Mouse (Mus musculus) testis, adult 2 months (tissue): ENCODE data around the gene Pgf. TPM values are rescaled to one million over a fixed set of nuclear protein-coding genes. Genes with fewer than 3 reads are reported as not detected.
A peak's percentile ranks its signal among the peaks of the same experiment; 100 is the strongest.

ENCODE experiments used
- H3K27ac ChIP-seq: fragments of 200-500 bp; 2 replicates; pipeline ENCODE4 v1.5.1; 2012; ENCODE audit warnings: low read depth, low read length; ENCODE audit not compliant: control insufficient read depth, insufficient read depth
- H3K27me3 ChIP-seq: fragments of 200-500 bp; 2 replicates; pipeline ENCODE4 v1.6.1; 2012; ENCODE audit warnings: mild to moderate bottlenecking, low read length, moderate library complexity; ENCODE audit not compliant: control insufficient read depth, insufficient read depth
- H3K36me3 ChIP-seq: fragments of 200-500 bp; 2 replicates; pipeline ENCODE4 v1.6.1; 2012; ENCODE audit warnings: mild to moderate bottlenecking, low read length; ENCODE audit not compliant: control insufficient read depth, insufficient read depth
- H3K4me1 ChIP-seq: fragments of 200-500 bp; 2 replicates; pipeline ENCODE4 v1.6.1; 2012; ENCODE audit warnings: low read length; ENCODE audit not compliant: control insufficient read depth, insufficient read depth
- H3K4me3 ChIP-seq: fragments of 200-500 bp; 2 replicates; pipeline ENCODE4 v1.5.1; 2012; ENCODE audit warnings: low read depth, mild to moderate bottlenecking, low read length, moderate library complexity, mixed read lengths; ENCODE audit not compliant: control insufficient read depth
- CTCF ChIP-seq: fragments of 200-500 bp; IDR thresholded peaks from 2 replicates; pipeline ENCODE4 v1.5.1; 2012; ENCODE audit warnings: low read depth, mild to moderate bottlenecking, inconsistent platforms, low read length, moderate library complexity; ENCODE audit not compliant: control insufficient read depth, insufficient read depth, insufficient replicate concordance
- POLR2A ChIP-seq: fragments of 200-500 bp; IDR thresholded peaks from 2 replicates; pipeline ENCODE4 v1.6.1; 2012; ENCODE audit warnings: low read depth, mild to moderate bottlenecking, inconsistent platforms, low read length, moderate library complexity; ENCODE audit not compliant: control insufficient read depth
- polyA plus RNA-seq: library from polyadenylated mRNA; depleted of rRNA; stranded (reverse); fragments of >200 nt; gene quantifications from 2 replicates; pipeline ENCODE4 v1.2.3, GENCODE M21; 2012

The Pgf gene
- polyA plus RNA-seq, 1 experiment: 2.3 TPM

- no peak overlapping the region for H3K27ac ChIP-seq
- peaks cover 10% of the 10 kb centered on the region for H3K4me1 ChIP-seq
- no peak overlapping the region for H3K4me3 ChIP-seq
- TF ChIP-seq CTCF (no peak), POLR2A (no peak)
- no peaks in the 10 kb centered on the region for H3K27me3 ChIP-seq
- no peaks in the 10 kb centered on the region for H3K36me3 ChIP-seq
Measured at GRCm38 (mm10) chr12:85181475-85182344, 4.1 kb upstream of the Pgf start.

- no peak overlapping the region for H3K27ac ChIP-seq
- no peak for TF ChIP-seq POLR2A
- no peak for TF ChIP-seq CTCF
- H3K4me1 ChIP-seq: peaks cover 15% of the 10 kb centered on the region
- H3K4me3 ChIP-seq: no peak overlapping the region
- H3K27me3 ChIP-seq: no peaks in the 10 kb centered on the region
- no peaks in the 10 kb centered on the region for H3K36me3 ChIP-seq
Measured at GRCm38 (mm10) chr12:85178294-85178693, 704 bp upstream of the Pgf start.

DNA sequence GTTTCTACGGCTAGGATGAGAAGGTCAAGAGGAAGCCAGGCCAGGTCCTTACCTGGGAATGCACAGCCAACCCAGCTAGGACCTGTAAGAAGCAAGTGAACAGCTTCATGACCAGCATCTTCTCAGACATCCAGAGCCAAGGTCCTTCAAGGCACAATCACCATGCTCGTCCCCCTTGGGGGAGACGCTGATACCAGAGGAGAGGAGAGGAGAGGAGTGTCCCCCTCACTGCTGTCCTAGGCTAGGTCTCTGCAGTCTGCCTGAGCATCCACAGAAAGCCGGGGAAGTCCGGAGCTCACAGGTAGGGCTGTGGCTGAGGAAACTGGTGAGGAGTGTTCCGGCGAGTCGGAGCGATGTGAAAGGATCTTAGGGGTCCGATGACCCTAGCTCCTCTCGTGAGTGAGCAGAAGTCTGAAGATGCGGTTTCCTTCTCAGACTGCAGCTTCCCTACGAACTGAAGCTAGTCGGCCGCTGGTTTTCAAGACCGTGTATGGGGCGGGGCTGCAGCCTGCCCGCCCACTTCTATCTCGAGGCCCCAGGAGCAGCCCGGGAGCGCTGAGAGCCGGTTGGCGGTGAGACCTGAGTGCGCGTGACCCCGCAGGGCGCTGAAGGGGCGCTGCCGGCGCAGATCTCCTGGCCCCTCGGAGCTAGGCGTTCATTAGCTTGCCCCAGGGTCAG lies 605 bp downstream of the Pgf start:
- Histone ChIP-seq H3K36me3 (no peaks in the 10 kb centered on the region), H3K4me3 (peak overlapping the region; percentile 51), H3K4me1 (peaks cover 15% of the 10 kb centered on the region), H3K27me3 (no peaks in the 10 kb centered on the region), H3K27ac (no peak overlapping the region)
- TF ChIP-seq CTCF (no peak), POLR2A (no peak)

DNA sequence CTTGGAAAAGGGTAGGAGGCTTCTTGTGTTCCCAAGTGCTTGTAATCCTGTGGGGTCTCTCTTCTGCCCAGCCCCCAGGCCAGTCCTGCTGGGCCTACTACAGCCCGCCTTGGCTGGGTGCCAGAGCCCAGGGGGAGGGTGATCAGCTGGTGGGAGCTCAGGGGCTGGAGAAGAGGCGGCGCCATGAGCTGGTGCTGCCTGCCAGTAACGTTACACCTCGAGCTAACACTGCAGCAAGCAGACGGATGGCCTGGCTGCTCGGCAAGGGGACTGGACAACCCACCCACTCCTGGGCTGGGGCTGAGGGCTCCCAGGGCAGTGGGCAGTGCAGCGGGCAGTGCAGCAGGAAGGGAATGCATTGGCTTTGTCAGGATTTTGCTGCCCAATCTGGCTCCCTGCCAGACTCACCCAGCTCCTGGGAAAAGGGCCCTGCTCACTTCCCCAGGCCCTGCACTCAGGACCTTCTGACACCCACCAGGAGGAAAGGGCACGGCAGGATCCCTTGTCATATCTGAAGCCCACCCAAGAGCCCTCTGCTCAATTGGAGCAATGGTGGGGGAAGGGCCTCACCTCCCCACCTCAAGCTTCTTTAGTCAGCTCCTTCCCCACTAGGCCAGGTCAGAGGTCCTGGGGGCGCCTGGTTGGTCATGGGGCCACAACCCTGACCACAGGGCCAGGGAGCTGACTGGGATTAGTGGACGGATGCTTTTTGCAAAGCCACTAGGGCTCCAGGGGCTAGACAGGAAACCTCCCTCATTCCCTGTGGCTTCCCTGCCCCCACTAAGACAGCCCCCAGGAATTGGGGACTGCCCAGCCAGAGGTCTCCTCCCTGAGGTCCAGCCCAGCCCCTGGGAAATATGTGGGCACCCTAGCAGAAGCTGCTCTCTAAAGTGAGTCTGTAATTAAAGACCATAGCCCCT lies 1.4 kb downstream of the Pgf start:
- TF ChIP-seq CTCF: no peak
- no peak for TF ChIP-seq POLR2A
- Histone ChIP-seq H3K4me3 (peak overlapping the region; percentile 51; the same call in 1 of the 2 replicates), H3K27ac (no peak overlapping the region), H3K4me1 (peaks cover 15% of the 10 kb centered on the region), H3K36me3 (no peaks in the 10 kb centered on the region), H3K27me3 (no peaks in the 10 kb centered on the region)

DNA sequence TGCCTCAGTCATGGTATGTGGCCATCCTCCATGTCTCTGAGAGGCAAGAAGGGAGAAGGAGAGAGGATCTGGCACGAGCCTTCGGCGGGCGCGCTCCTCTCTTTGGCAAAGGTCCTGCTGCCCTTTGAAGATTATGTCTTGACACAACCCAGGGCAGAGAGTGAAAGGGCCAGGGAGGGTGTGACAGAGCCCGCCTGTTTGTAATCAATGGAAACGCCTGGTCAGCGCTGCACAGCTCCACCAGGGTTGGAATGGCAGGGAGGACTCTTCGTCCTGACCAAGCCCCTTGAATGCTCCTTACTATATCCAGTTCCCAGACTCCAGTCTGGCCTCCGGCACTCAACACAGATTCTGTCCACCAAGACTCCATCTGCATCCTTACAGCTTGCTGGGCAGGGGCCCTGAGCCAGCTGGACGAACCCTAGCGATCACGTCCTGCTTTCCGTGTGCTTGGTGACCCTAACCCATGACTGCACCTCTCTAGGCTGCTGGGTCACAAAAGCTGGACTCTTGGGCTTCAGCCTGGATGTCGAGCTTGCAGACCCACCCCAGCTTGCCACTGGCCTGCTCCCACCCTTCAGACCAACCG lies 2.4 kb downstream of the Pgf start:
- Histone ChIP-seq H3K4me1 (peaks cover 15% of the 10 kb centered on the region), H3K4me3 (no peak overlapping the region), H3K36me3 (no peaks in the 10 kb centered on the region), H3K27me3 (no peaks in the 10 kb centered on the region), H3K27ac (no peak overlapping the region)
- no peak for TF ChIP-seq POLR2A
- TF ChIP-seq CTCF: no peak

GRCm38 (mm10) chr12:85174016-85174415 lies 3.6 kb downstream of the Pgf start:
- peaks cover 22% of the 10 kb centered on the region for H3K4me1 ChIP-seq
- no peaks in the 10 kb centered on the region for H3K36me3 ChIP-seq
- H3K27me3 ChIP-seq: no peaks in the 10 kb centered on the region
- H3K4me3 ChIP-seq: no peak overlapping the region
- TF ChIP-seq POLR2A: no peak
- no peak for TF ChIP-seq CTCF
- H3K27ac ChIP-seq: no peak overlapping the region
